Mouse (Mus musculus): Measurements from ENCODE around the gene Ttpal.

Gene Ttpal

GRCm38 (mm10) chr2:163662698-163663221 lies 60.6 kb downstream of the Ttpal start:
- no peak for DNase-seq

- DNase-seq, result no peak
These were observed 61.8 kb downstream of the Ttpal start for GRCm38 (mm10) chr2:163663930-163664329.

- no peak for DNase-seq
These were observed 64.9 kb downstream of the Ttpal start for GRCm38 (mm10) chr2:163667045-163667444.
